8 mouse cellular contexts compared by ENCODE assay signal in the genomic region with DNA sequence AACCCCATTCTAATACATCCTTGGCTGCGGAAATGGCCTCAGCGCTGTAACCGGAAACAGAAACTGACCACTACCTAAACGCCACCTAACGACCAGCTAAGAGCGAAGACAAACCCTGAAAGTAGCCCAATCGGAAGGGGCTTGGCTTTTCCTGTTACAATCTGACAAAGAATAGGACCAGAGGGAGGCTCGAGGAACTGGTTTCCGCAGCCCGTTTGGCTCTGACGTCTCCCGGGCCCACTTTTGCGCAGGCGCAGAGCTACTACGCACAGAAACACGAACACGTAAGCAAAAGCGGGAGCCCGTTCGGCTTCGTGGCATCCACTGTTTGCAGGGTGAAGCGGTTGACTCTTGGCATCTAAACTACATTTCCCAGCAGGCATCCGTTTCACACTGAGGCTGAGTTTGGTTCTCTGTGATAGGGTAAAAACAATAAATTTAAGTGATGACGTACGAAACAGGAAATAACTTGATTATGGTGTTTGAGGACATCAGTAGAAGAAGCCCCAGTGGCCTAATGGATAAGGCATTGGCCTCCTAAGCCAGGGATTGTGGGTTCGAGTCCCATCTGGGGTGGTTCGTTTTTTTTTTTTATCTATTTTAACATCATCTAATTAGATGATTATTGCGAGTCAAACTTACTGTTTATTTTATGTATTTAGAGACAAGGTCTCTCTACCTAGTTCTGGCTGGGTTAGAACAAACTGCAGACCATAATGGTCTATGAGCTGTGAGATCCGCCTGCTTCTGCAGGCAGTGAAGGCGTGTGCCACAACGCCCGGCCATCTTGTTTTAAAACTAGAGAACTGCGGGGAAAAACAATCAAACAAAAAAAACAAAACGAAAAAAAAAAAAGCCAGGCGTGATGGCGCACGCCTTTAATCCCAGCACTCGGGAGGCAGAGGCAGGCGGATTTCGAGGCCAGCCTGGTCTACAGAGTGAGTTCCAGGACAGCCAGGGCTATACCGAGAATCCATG. TPM values are rescaled to one million over a fixed set of nuclear protein-coding genes. Genes with fewer than 3 reads are reported as not detected.
A peak's percentile ranks its signal among the peaks of the same experiment; 100 is the strongest.
DNase-seq lines count a peak whose midpoint lies in the region; ATAC-seq and TF ChIP-seq lines count a peak whose summit lies in the region.

TSS of gene Fmc1 (plus strand) at position 75 of the 978 bp plus-strand sequence.

- DNase-seq in A20 (ENCODE audit: low read depth, low spot score) = peak; percentile 98
- DNase-seq in heart, adult 9 months (ENCODE audit: low spot score in 2 of 2) = peak; percentile 99
- peak; percentile 96 to 97 for DNase-seq in monocyte, adult 2 months (ENCODE audit: low read depth in 1 of 2, low spot score in 2 of 2)
- peak; percentile 98 to 99 for DNase-seq in spleen, postnatal 36 days (ENCODE audit: low spot score in 2 of 2)

- peak within 1 kb of the TSS; percentile 86 for H3K9ac ChIP-seq in kidney, embryonic 14.5 days (ENCODE audit: low read depth, low read length)
- H3K9ac ChIP-seq in limb, embryonic 15.5 days = peak within 1 kb of the TSS; percentile 87

- H3K4me3 ChIP-seq in bone marrow macrophage, adult 2 months (ENCODE audit: insufficient read depth, low read length) = peak within 1 kb of the TSS; percentile 95
- H3K4me3 ChIP-seq in embryonic fibroblast, embryonic 13.5 days (ENCODE audit: insufficient read depth, low read length) = peak within 1 kb of the TSS; percentile 73
- H3K4me3 ChIP-seq in kidney, embryonic 14.5 days (ENCODE audit: low read length) = peak within 1 kb of the TSS; percentile 79
- H3K4me3 ChIP-seq in limb, embryonic 15.5 days = peak within 1 kb of the TSS; percentile 92

- TF ChIP-seq CTCF in bone marrow macrophage, adult 2 months (IDR thresholded peaks at IDR 0.05; ENCODE audit: low read depth, low read length) = no peak
- TF ChIP-seq CTCF in embryonic fibroblast, embryonic 13.5 days (IDR thresholded peaks at IDR 0.05; ENCODE audit: borderline replicate concordance, insufficient read depth, low read length) = no peak

- H3K27ac ChIP-seq in bone marrow macrophage, adult 2 months (ENCODE audit: insufficient read depth, low read depth, low read length) = peak within 1 kb of the TSS; percentile 87
- H3K27ac ChIP-seq in embryonic fibroblast, embryonic 13.5 days (ENCODE audit: insufficient read depth, low read length) = peak within 1 kb of the TSS; percentile 70
- peak within 1 kb of the TSS; percentile 98 for H3K27ac ChIP-seq in kidney, embryonic 14.5 days (ENCODE audit: low read depth, low read length)
- H3K27ac ChIP-seq in limb, embryonic 15.5 days = peak within 1 kb of the TSS; percentile 97

- peaks cover 10% of the 10 kb centered on the region for H3K4me1 ChIP-seq in bone marrow macrophage, adult 2 months (ENCODE audit: control insufficient read depth, insufficient read depth, low read length)
- peaks cover 8% of the 10 kb centered on the region for H3K4me1 ChIP-seq in embryonic fibroblast, embryonic 13.5 days (ENCODE audit: control insufficient read depth, insufficient read depth, low read length)
- H3K4me1 ChIP-seq in kidney, embryonic 14.5 days (ENCODE audit: control insufficient read depth, insufficient read depth, low read length) = peaks cover 7% of the 10 kb centered on the region; the same call in 1 of the 2 replicates
- H3K4me1 ChIP-seq in limb, embryonic 15.5 days = peaks cover 6% of the 10 kb centered on the region; the same call in 1 of the 2 replicates

- no peaks in the 10 kb centered on the region for H3K27me3 ChIP-seq in kidney, embryonic 14.5 days (ENCODE audit: control insufficient read depth, insufficient read depth, low read length)
- no peaks in the 10 kb centered on the region for H3K27me3 ChIP-seq in limb, embryonic 15.5 days

- no peaks in the 10 kb centered on the region for H3K36me3 ChIP-seq in kidney, embryonic 14.5 days (ENCODE audit: control insufficient read depth, insufficient read depth, low read length)
- no peaks in the 10 kb centered on the region for H3K36me3 ChIP-seq in limb, embryonic 15.5 days

- peak; percentile 92 for ATAC-seq in kidney, embryonic 14.5 days (ENCODE audit: low FRiP score, low TSS enrichment)
- peak; percentile 92 for ATAC-seq in limb, embryonic 15.5 days (ENCODE audit: insufficient number of reproducible peaks, low FRiP score, low TSS enrichment, low read depth)

- no peak for TF ChIP-seq POLR2A in bone marrow macrophage, adult 2 months (IDR thresholded peaks at IDR 0.05; ENCODE audit: borderline replicate concordance, low read depth, low read length)
- peak; percentile 71; the same call in 1 of the 2 replicates for TF ChIP-seq POLR2A in embryonic fibroblast, embryonic 13.5 days (IDR thresholded peaks at IDR 0.05; ENCODE audit: low read depth, low read length)

- 6% methylated on average over 41 of the region's 41 CpGs for WGBS in kidney, embryonic 14.5 days
- WGBS in limb, embryonic 15.5 days = 5% methylated on average over 41 of the region's 41 CpGs

- H3K9me3 ChIP-seq in kidney, embryonic 14.5 days (ENCODE audit: control insufficient read depth, low read length) = no peaks in the 10 kb centered on the region
- no peaks in the 10 kb centered on the region for H3K9me3 ChIP-seq in limb, embryonic 15.5 days

- H3K4me2 ChIP-seq in kidney, embryonic 14.5 days (replicated peaks; ENCODE audit: low read depth, low read length) = peak within 1 kb of the TSS; percentile 70
- H3K4me2 ChIP-seq in limb, embryonic 15.5 days = peak within 1 kb of the TSS; percentile 61

RNA-seq across cellular contexts. Expression of gene Fmc1, which starts in this region (rescaled TPM):
- 11.6 and 11.7 TPM in 2 replicates for polyA plus RNA-seq in bone marrow macrophage, adult 2 months (2012; ENCODE audit: insufficient read depth, insufficient read length, missing spikeins)
- 10.8 and 15.6 TPM in 2 replicates for polyA plus RNA-seq in embryonic fibroblast, embryonic 13.5 days (2011; ENCODE audit: insufficient read length, low read depth, missing spikeins)
- polyA plus RNA-seq in kidney, embryonic 14.5 days (2014; fragmentation: Nextera tagmentation; extraction: Ambion mirVana) = 150 and 178 TPM in 2 replicates
- 79.5 and 86.9 TPM in 2 replicates for polyA plus RNA-seq in limb, embryonic 15.5 days (2015; fragmentation: Nextera tagmentation; extraction: Ambion mirVana)

Comparison
In these comparisons a context has a peak if more than half of its experiments do, and no peak if none do; other contexts are left out.
1. Peak in every context shown above with its lines: DNase-seq, ATAC-seq, H3K4me3 ChIP-seq and H3K27ac ChIP-seq.